Mouse (Mus musculus) fat pad, adult 2 months (tissue): ENCODE results near the gene Gm10945.

Experiments used
- DNase-seq: peaks from one replicate; pipeline ENCODE4 v3.0.0-alpha.2; 2011; ENCODE audit warnings: low read depth, low spot score; ENCODE audit errors: extremely low read depth

Gm10945 gene

GRCm38 (mm10) chr10:6761287-6761811 is at the start of gene Gm10945:
Gene Gm10945, minus strand, starts transcription at chr10:6761761.
- no peak for DNase-seq

GRCm38 (mm10) chr10:6790226-6790625 is 28.7 kb upstream of the Gm10945 start:
- DNase-seq: no peak

GRCm38 (mm10) chr10:6788517-6789237 is 27.1 kb upstream of the Gm10945 start:
- DNase-seq: no peak

- no peak for DNase-seq
Observed at GRCm38 (mm10) chr10:6758206-6758605, 3.4 kb downstream of the Gm10945 start, which contains the start of gene Oprm1. Gene Oprm1, plus strand, starts transcription at chr10:6758506.

- no peak for DNase-seq
Observed at GRCm38 (mm10) chr10:6753375-6753774, 8.2 kb downstream of the Gm10945 start.

- no peak for DNase-seq
Observed at GRCm38 (mm10) chr10:6728469-6728868, 33.1 kb downstream of the Gm10945 start.

GRCm38 (mm10) chr10:6723765-6724164 is 37.8 kb downstream of the Gm10945 start:
- DNase-seq: no peak

- DNase-seq: no peak
Observed at GRCm38 (mm10) chr10:6717181-6717948, 44.2 kb downstream of the Gm10945 start.

- no peak for DNase-seq
Observed at GRCm38 (mm10) chr10:6705226-6705885, 56.2 kb downstream of the Gm10945 start.

GRCm38 (mm10) chr10:6694218-6694850 is 67.2 kb downstream of the Gm10945 start:
- DNase-seq: no peak
